Mouse (Mus musculus) liver, postnatal 0 days (tissue): ENCODE results near the gene B230307C23Rik.

Source experiments
- CTCF ChIP-seq: sonication (generic); IDR thresholded peaks from 2 replicates; pipeline ENCODE4 v1.5.1; 2016; ENCODE audit warnings: antibody characterized with exemption, low read depth
- EP300 ChIP-seq: IDR thresholded peaks from 2 replicates; pipeline ENCODE4 v1.6.1; 2016; ENCODE audit warnings: antibody characterized with exemption, low read depth, mild to moderate bottlenecking

GRCm38 (mm10) chr16:97984589-97984988 lies 12.5 kb upstream of the B230307C23Rik start:
- TF ChIP-seq CTCF: no peak
- TF ChIP-seq EP300: no peak
